8 mouse cellular contexts compared by ENCODE assay signal in the genomic region with DNA sequence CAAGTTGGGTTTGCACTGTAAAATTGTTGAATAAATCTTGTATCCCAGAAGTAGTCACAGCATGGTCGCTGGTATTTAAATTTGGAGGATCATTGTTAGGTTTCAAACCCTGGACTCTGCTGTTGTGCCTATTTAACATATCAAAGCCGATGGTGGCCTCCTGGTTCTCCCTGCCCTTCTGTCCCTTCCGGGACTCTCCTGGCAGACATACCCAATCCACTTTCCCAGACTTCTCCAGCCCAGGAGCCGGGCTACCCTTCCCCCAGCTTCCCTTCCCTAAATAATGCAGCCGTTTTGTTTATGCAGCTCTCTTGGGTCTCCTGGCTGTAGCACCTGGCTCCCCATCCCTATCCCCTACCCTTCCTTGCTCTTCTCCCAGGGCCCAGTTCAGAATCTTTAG. TPM values are rescaled to one million over a fixed set of nuclear protein-coding genes. Genes with fewer than 3 reads are reported as not detected.
DNase-seq lines count a peak whose midpoint lies in the region; ATAC-seq and TF ChIP-seq lines count a peak whose summit lies in the region.

No protein-coding gene starts in this region.

- TF ChIP-seq POLR2A in testis, adult 2 months (IDR thresholded peaks at IDR 0.05; ENCODE audit: control insufficient read depth, low read depth, low read length): no peak

- TF ChIP-seq CTCF in testis, adult 2 months (IDR thresholded peaks at IDR 0.05; ENCODE audit: control insufficient read depth, insufficient read depth, insufficient replicate concordance, low read depth, low read length): no peak

- peak overlapping the region; percentile 86 for H3K9ac ChIP-seq in limb, embryonic 15.5 days

- peak overlapping the region; percentile 60 for H3K4me2 ChIP-seq in limb, embryonic 15.5 days

- no peaks in the 10 kb centered on the region for H3K9me3 ChIP-seq in limb, embryonic 15.5 days

- WGBS in limb, embryonic 15.5 days: under 1% methylated on average over 5 of the region's 5 CpGs

- H3K4me1 ChIP-seq in testis, adult 2 months (ENCODE audit: control insufficient read depth, insufficient read depth, low read length): peaks cover 3% of the 10 kb centered on the region
- peaks cover 18% of the 10 kb centered on the region for H3K4me1 ChIP-seq in limb, embryonic 15.5 days

- DNase-seq in adrenal gland, postnatal 10 days: peak; percentile 45
- DNase-seq in adrenal gland, postnatal 25 days: no peak
- no peak for DNase-seq in testis, postnatal 14 days (ENCODE audit: low spot score)
- no peak for DNase-seq in T-cell, adult 2 months (ENCODE audit: low spot score)
- no peak for DNase-seq in gastrocnemius, adult 18-20 months (ENCODE audit: low spot score)
- DNase-seq in yolk sac, embryonic 10.5 days (ENCODE audit: low spot score): no peak

- H3K4me3 ChIP-seq in testis, adult 2 months (ENCODE audit: control insufficient read depth, low read depth, low read length): peak overlapping the region; percentile 94
- H3K4me3 ChIP-seq in limb, embryonic 15.5 days: peak overlapping the region; percentile 90

- peaks cover 6% of the 10 kb centered on the region for H3K36me3 ChIP-seq in testis, adult 2 months (ENCODE audit: control insufficient read depth, insufficient read depth, low read length)
- H3K36me3 ChIP-seq in limb, embryonic 15.5 days: peaks cover 10% of the 10 kb centered on the region

- peak overlapping the region; percentile 92 for H3K27ac ChIP-seq in testis, adult 2 months (ENCODE audit: control insufficient read depth, insufficient read depth, low read depth, low read length)
- H3K27ac ChIP-seq in limb, embryonic 15.5 days: no peak overlapping the region

- H3K27me3 ChIP-seq in testis, adult 2 months (ENCODE audit: control insufficient read depth, insufficient read depth, low read length): no peaks in the 10 kb centered on the region
- no peaks in the 10 kb centered on the region for H3K27me3 ChIP-seq in limb, embryonic 15.5 days

- no peak for ATAC-seq in limb, embryonic 15.5 days (ENCODE audit: insufficient number of reproducible peaks, low FRiP score, low TSS enrichment, low read depth)

RNA-seq across cellular contexts. Expression of gene Gm20604, which starts 0.5 kb away (rescaled TPM):
- total RNA-seq in adrenal gland, postnatal 10 days (2021): 1 to 10 TPM; 6.5 to 6.6 TPM
- total RNA-seq in adrenal gland, postnatal 25 days (2021): 6.3 and 6.4 TPM in 2 replicates
- 28.7 and 31.3 TPM in 2 replicates for polyA plus RNA-seq in testis, adult 2 months (2012; rRNA removed)
- polyA plus RNA-seq in limb, embryonic 15.5 days (2015; fragmentation: Nextera tagmentation; extraction: Ambion mirVana): 22.4 and 23.6 TPM in 2 replicates
- 1 to 10 TPM; 2.9 to 3.1 TPM for total RNA-seq in gastrocnemius, adult 18-20 months (2021)

RNA-seq across cellular contexts. Expression of gene Ubr7, which starts 1.2 kb away (rescaled TPM):
- total RNA-seq in adrenal gland, postnatal 10 days (2021): 10 to 100 TPM; 34.1 to 37.0 TPM
- 34.5 and 36.1 TPM in 2 replicates for total RNA-seq in adrenal gland, postnatal 25 days (2021)
- polyA plus RNA-seq in testis, adult 2 months (2012; rRNA removed): 44.5 and 47.2 TPM in 2 replicates
- 38.3 and 41.5 TPM in 2 replicates for polyA plus RNA-seq in limb, embryonic 15.5 days (2015; fragmentation: Nextera tagmentation; extraction: Ambion mirVana)
- 10 to 100 TPM; 14.5 to 14.8 TPM for total RNA-seq in gastrocnemius, adult 18-20 months (2021)

RNA-seq across cellular contexts. Expression of gene Gon7, which starts 1.3 kb away (rescaled TPM):
- 10 to 100 TPM; 12.7 to 12.9 TPM for total RNA-seq in adrenal gland, postnatal 10 days (2021)
- 14.7 and 22.7 TPM in 2 replicates for total RNA-seq in adrenal gland, postnatal 25 days (2021)
- polyA plus RNA-seq in testis, adult 2 months (2012; rRNA removed): 11.0 and 11.2 TPM in 2 replicates
- polyA plus RNA-seq in limb, embryonic 15.5 days (2015; fragmentation: Nextera tagmentation; extraction: Ambion mirVana): 19.7 and 20.6 TPM in 2 replicates
- 1 to 10 TPM; 8.2 to 9.7 TPM for total RNA-seq in gastrocnemius, adult 18-20 months (2021)

RNA-seq across cellular contexts. Expression of gene Gm28051, which starts 1.4 kb away (rescaled TPM):
- total RNA-seq in adrenal gland, postnatal 10 days (2021): not detected
- total RNA-seq in adrenal gland, postnatal 25 days (2021): not detected in 2 replicates
- polyA plus RNA-seq in testis, adult 2 months (2012; rRNA removed): 3.6 and 4.5 TPM in 2 replicates
- polyA plus RNA-seq in limb, embryonic 15.5 days (2015; fragmentation: Nextera tagmentation; extraction: Ambion mirVana): not detected in 2 replicates
- total RNA-seq in gastrocnemius, adult 18-20 months (2021): not detected

RNA-seq across cellular contexts. Expression of gene Tmem251, which starts 15.4 kb away (rescaled TPM):
- 1 to 10 TPM; 4.6 to 5.1 TPM for total RNA-seq in adrenal gland, postnatal 10 days (2021)
- 5.5 and 7.6 TPM in 2 replicates for total RNA-seq in adrenal gland, postnatal 25 days (2021)
- polyA plus RNA-seq in testis, adult 2 months (2012; rRNA removed): 0.90 and 1.1 TPM in 2 replicates
- polyA plus RNA-seq in limb, embryonic 15.5 days (2015; fragmentation: Nextera tagmentation; extraction: Ambion mirVana): 9.2 and 9.4 TPM in 2 replicates
- 1 to 10 TPM; 1.9 to 5.1 TPM for total RNA-seq in gastrocnemius, adult 18-20 months (2021)
